Mouse (Mus musculus): Measurements from ENCODE around the gene Mettl27.
"Not testable (repeated sequence)": the region's sequence is repeated elsewhere in the genome, so short reads cannot be mapped to it uniquely, and the experiment has no call there.

The Mettl27 gene

DNA sequence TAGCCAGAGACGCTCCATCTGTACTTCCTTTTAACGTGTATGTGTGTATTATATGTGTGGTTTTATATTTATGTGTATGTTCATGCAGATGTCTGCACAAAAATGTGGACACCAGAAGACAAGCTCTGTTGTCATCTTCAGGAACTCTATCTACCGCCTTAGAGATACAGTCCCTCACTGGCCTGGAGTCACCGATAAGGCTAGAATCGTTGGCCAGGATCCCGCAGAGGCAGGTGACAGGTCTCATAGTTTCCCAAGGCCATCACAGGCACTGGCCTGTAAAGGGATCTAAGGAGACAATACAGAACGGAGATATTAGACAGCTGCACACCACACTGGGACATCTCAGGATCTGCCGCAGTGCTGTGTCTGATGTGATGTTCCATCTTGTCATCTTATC, 11.1 kb upstream of the Mettl27 start:
- DNase-seq (ENCODE audit: low spot score), result no peak

- no peak for DNase-seq (ENCODE audit: low spot score)
These were observed 9.0 kb upstream of the Mettl27 start for GRCm38 (mm10) chr5:134923141-134923540.

- DNase-seq (ENCODE audit: low spot score), result no peak
These were observed 5.4 kb upstream of the Mettl27 start for GRCm38 (mm10) chr5:134926726-134927125.

DNA sequence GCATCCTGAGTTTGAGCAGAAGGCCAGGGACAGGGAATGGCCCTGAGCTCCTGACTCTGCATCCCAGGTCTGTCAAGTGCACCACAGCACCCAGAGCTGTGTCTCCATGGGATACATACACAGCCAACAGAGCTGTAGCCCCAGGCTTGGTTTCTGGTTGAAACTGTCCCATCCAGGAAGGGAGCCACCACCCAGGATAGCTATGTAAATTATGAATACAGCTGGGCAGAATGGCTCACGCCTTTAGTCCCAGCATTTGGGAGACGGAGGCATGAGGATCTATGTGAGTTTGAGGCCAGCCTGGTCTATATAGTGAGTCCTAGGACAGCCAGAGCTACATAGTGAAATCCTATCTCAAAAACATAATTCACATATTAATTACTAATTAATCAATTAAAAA, 2.2 kb upstream of the Mettl27 start:
- DNase-seq (ENCODE audit: low spot score), result no peak

- no peak for DNase-seq (ENCODE audit: low spot score)
These were observed 722 bp downstream of the Mettl27 start for GRCm38 (mm10) chr5:134932903-134933276.

- no peak for DNase-seq (ENCODE audit: low spot score)
These were observed 1.1 kb downstream of the Mettl27 start for GRCm38 (mm10) chr5:134933281-134933680.

GRCm38 (mm10) chr5:134933686-134934085, 1.5 kb downstream of the Mettl27 start:
- DNase-seq (ENCODE audit: low spot score), result not testable (repeated sequence)

- no peak for DNase-seq (ENCODE audit: low spot score)
These were observed 2.5 kb downstream of the Mettl27 start for GRCm38 (mm10) chr5:134934666-134935065.

DNA sequence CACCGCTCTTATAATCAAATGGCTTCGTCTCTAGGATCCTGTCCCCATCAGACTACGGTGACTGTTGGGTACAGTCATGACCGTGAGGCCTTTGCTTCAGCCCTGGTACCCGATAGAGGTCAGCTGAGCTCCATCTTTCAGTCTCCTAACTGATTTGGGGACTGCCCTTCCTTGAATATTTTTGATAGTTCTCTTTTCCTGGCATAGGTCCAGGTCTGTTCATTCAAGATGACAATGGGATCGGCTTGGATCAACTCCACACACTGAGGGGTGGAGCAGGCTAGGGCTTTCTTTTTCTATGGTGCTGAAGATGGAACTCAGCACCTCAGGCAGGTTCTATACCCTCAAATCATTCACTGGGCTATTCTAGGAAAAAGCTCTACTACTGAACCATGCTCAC, 3.9 kb downstream of the Mettl27 start:
- no peak for DNase-seq (ENCODE audit: low spot score)

DNA sequence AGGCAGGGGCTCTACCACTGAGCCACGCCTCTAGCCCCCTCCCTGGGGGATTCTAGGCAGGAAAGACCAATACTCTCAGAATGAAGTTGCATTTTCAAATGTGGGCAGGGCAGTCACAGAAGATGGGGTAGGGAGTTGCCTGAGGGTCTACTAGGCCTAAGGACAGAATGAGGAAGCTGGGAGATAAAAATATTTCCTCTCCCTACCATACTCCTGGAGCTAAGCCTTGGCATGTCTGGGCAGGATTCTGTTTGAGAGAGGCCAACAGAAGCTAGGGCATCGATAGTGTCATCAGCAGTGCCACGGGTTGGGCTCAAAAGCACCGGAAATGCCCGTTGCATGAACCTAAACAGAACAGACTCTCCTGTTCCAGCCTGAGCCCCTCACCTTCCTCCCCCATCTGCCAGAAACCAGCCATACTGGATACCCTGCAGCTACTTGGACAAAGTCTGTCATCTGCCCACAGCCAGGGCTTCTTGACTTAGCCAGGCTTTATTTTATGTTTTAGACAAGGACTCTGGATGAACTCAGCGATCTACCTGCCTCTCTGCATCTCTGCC, 4.5 kb downstream of the Mettl27 start:
- no peak for DNase-seq (ENCODE audit: low spot score)

GRCm38 (mm10) chr5:134939069-134939468, 6.9 kb downstream of the Mettl27 start:
- DNase-seq (ENCODE audit: low spot score), result no peak

DNA sequence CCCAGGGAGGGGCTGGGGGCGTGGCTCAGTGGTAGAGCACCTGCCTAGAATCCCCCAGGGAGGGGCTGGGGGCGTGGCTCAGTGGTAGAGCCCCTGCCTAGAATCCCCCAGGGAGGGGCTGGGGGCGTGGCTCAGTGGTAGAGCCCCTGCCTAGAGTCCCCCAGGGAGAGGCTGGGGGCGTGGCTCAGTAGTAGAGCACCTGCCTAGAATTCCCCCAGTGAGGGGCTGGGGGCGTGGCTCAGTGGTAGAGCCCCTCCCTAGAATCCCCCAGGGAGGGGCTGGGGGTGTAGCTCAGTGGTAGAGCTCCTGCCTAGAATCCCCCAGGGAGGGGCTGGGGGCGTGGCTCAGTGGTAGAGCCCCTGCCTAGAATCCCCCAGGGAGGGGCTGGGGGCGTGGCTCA, 7.4 kb downstream of the Mettl27 start:
- DNase-seq (ENCODE audit: low spot score), result not testable (repeated sequence)

DNA sequence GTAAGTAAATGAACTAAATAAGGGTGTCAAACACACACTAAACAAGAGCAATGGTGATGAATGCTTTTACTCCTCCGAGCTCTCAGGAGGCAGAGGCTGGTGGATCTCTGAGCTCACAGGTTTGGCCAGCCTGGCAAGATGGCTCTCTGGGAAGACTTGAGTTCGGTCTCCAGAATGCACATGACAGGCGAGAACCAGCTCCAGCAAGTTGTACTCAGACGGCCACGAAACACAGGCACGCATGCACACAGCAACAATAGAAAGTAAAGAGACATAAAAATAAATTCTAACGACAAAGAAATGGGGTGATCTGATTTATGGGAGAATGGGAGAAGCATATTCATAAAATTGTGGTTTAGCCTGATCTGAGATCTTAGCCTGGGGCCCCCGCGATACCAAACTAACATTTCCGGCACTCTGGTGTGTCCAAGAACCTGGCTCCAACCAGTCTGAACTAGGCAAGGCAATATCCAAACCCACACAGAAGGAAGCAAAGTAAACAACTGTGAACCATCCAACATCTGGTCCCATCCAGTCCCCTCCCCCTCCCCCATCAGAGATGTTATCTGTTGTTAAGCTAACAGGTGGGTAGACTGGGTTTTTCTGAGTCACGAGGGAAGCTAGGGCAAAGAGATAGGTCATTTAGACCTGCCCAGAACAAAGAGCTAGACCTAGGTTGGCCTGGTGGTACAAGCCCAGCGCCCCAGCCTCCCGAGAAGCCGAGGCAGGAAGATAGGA, 9.5 kb downstream of the Mettl27 start:
- DNase-seq (ENCODE audit: low spot score), result no peak

GRCm38 (mm10) chr5:134942740-134943139, 10.6 kb downstream of the Mettl27 start:
- no peak for DNase-seq (ENCODE audit: low spot score)

DNA sequence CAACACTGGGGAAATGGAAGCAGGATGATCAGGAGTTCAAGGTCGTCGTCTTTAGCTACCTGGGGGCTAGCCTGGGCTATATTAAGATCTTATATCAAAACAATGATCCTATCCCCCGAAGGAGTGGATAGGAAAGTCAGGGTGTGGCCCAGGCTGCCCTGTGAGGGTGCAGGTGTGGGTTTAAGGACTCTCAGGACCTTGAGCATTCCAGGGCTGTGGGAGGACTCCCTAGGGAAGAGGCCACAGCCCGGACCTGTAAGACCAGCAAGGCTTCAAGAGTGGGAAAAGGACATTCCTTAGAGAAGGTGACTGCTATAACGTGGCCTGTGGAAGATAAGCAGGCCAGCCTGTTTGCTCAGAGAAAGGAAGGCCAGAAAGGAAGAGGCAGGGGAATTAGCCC, 12.0 kb downstream of the Mettl27 start:
- DNase-seq (ENCODE audit: low spot score), result no peak

- DNase-seq (ENCODE audit: low spot score), result no peak
These were observed 13.2 kb downstream of the Mettl27 start for GRCm38 (mm10) chr5:134945266-134945959.

GRCm38 (mm10) chr5:134946063-134946856, 14.1 kb downstream of the Mettl27 start:
- no peak for DNase-seq (ENCODE audit: low spot score)

- DNase-seq (ENCODE audit: low spot score), result peak; percentile 69
These were observed 14.7 kb downstream of the Mettl27 start, which contains the start of gene Cldn4 for GRCm38 (mm10) chr5:134946857-134947255. Gene Cldn4, minus strand, starts transcription at chr5:134946934.

- no peak for DNase-seq (ENCODE audit: low spot score)
These were observed 15.4 kb downstream of the Mettl27 start for GRCm38 (mm10) chr5:134947420-134948084.

GRCm38 (mm10) chr5:134948085-134948439, 15.9 kb downstream of the Mettl27 start:
- no peak for DNase-seq (ENCODE audit: low spot score)

- DNase-seq (ENCODE audit: low spot score), result no peak
These were observed 19.1 kb downstream of the Mettl27 start for GRCm38 (mm10) chr5:134951053-134951884.

All from urinary bladder, postnatal 25 days (tissue).